Mouse (Mus musculus) hindbrain, embryonic 15.5 days (tissue): ENCODE results near the gene Dhx58. TPM values are rescaled to one million over a fixed set of nuclear protein-coding genes. Genes with fewer than 3 reads are reported as not detected.
A peak's percentile ranks its signal among the peaks of the same experiment; 100 is the strongest.

Experiments
- ATAC-seq: fragments of 200-750 bp; cut with Nextera tagmentation; 2 replicates; pipeline ENCODE4 v1.8.0; 2017; ENCODE audit warnings: low read depth, moderate number of reproducible peaks, moderate TSS enrichment; ENCODE audit not compliant: low FRiP score
- H3K27ac ChIP-seq: fragments of 300-500 bp; sonication (generic); replicated peaks from 2 replicates; pipeline ENCODE4 v1.5.1; 2015; ENCODE audit warnings: mild to moderate bottlenecking, inconsistent platforms
- H3K27me3 ChIP-seq: fragments of 300-500 bp; sonication (generic); 2 replicates; pipeline ENCODE4 v1.6.1; 2015; ENCODE audit warnings: control low read depth, inconsistent platforms
- H3K36me3 ChIP-seq: fragments of 300-500 bp; sonication (generic); 2 replicates; pipeline ENCODE4 v1.6.1; 2015; ENCODE audit warnings: control low read depth, inconsistent platforms
- H3K4me1 ChIP-seq: fragments of 300-500 bp; sonication (generic); replicated peaks from 2 replicates; pipeline ENCODE4 v1.6.1; 2015; ENCODE audit warnings: control low read depth, inconsistent platforms
- H3K4me2 ChIP-seq: fragments of 300-500 bp; sonication (generic); 2 replicates; pipeline ENCODE4 v1.6.1; 2015; ENCODE audit warnings: moderate library complexity, mild to moderate bottlenecking, inconsistent platforms
- H3K4me3 ChIP-seq: fragments of 300-500 bp; sonication (generic); 2 replicates; pipeline ENCODE4 v1.5.1; 2015; ENCODE audit warnings: mild to moderate bottlenecking, inconsistent platforms
- H3K9ac ChIP-seq: fragments of 300-500 bp; sonication (generic); 2 replicates; pipeline ENCODE4 v1.6.1; 2015; ENCODE audit warnings: inconsistent platforms
- H3K9me3 ChIP-seq: fragments of 300-500 bp; sonication (generic); 2 replicates; pipeline ENCODE4 v1.6.1; 2016; ENCODE audit warnings: control low read depth, inconsistent platforms
- WGBS: fragments of 180-500 bp; shearing (Covaris S2); methylation state at CpG from one replicate; pipeline ENCODE4 v1.1.7; 2015; 5-methylcytosine and 5-hydroxymethylcytosine counted together
- polyA plus RNA-seq: library from polyadenylated mRNA; unstranded; fragments of >200 nt; fragmentation: Nextera tagmentation; extraction: Ambion mirVana; gene quantifications from 2 replicates; pipeline ENCODE4 v1.2.1, GENCODE M21; 2015

The Dhx58 gene
- 3.0 and 3.1 TPM in 2 replicates for polyA plus RNA-seq

- H3K36me3 ChIP-seq: peaks cover 38% of the 10 kb centered on the region
- no peak within 1 kb of the TSS for H3K4me2 ChIP-seq
- H3K27ac ChIP-seq: no peak within 1 kb of the TSS
- H3K9me3 ChIP-seq: no peaks in the 10 kb centered on the region
- no peak within 1 kb of the TSS for H3K4me3 ChIP-seq
- H3K9ac ChIP-seq: no peak within 1 kb of the TSS; the same call in 1 of the 2 replicates
- H3K27me3 ChIP-seq: 0 out of 2 replicates have a peak, but pooled peaks cover 5% of the 10 kb centered on the region
- WGBS: 63% methylated on average over 7 of the region's 7 CpGs
- ATAC-seq: no peak
- peaks cover 10% of the 10 kb centered on the region for H3K4me1 ChIP-seq
Observed at GRCm38 (mm10) chr11:100703851-100704531, at the start of gene Dhx58. TSS of gene Dhx58 (minus strand) at chr11:100704271.

- ATAC-seq: no peak
- no peak overlapping the region for H3K27ac ChIP-seq
- no peak overlapping the region for H3K4me3 ChIP-seq
- no peaks in the 10 kb centered on the region for H3K27me3 ChIP-seq
- H3K9ac ChIP-seq: no peak overlapping the region
- H3K36me3 ChIP-seq: peaks cover 25% of the 10 kb centered on the region
- 33% methylated on average over 10 of the region's 10 CpGs for WGBS
- no peaks in the 10 kb centered on the region for H3K9me3 ChIP-seq
- no peak overlapping the region for H3K4me2 ChIP-seq
- H3K4me1 ChIP-seq: no peaks in the 10 kb centered on the region
Observed at GRCm38 (mm10) chr11:100752294-100752693, 48.2 kb upstream of the Dhx58 start.

GRCm38 (mm10) chr11:100750127-100750526 lies 46.1 kb upstream of the Dhx58 start:
- H3K27me3 ChIP-seq: no peaks in the 10 kb centered on the region
- ATAC-seq: no peak
- H3K4me1 ChIP-seq: no peaks in the 10 kb centered on the region
- no peak overlapping the region for H3K9ac ChIP-seq
- WGBS: 91% methylated on average over 16 of the region's 16 CpGs
- peaks cover 25% of the 10 kb centered on the region for H3K36me3 ChIP-seq
- H3K4me2 ChIP-seq: no peak overlapping the region
- no peaks in the 10 kb centered on the region for H3K9me3 ChIP-seq
- H3K4me3 ChIP-seq: no peak overlapping the region
- no peak overlapping the region for H3K27ac ChIP-seq

- Histone ChIP-seq H3K4me1 (no peaks in the 10 kb centered on the region), H3K36me3 (peaks cover 18% of the 10 kb centered on the region), H3K9ac (no peak overlapping the region), H3K4me3 (no peak overlapping the region), H3K27me3 (no peaks in the 10 kb centered on the region), H3K27ac (no peak overlapping the region), H3K9me3 (no peaks in the 10 kb centered on the region), H3K4me2 (no peak overlapping the region)
- WGBS: 55% methylated on average over 25 of the region's 25 CpGs
- no peak for ATAC-seq
Observed at GRCm38 (mm10) chr11:100749469-100749868, 45.4 kb upstream of the Dhx58 start.

GRCm38 (mm10) chr11:100748620-100749019 lies 44.5 kb upstream of the Dhx58 start:
- Histone ChIP-seq H3K9me3 (no peaks in the 10 kb centered on the region), H3K9ac (no peak overlapping the region), H3K4me2 (no peak overlapping the region), H3K36me3 (peaks cover 16% of the 10 kb centered on the region), H3K4me3 (no peak overlapping the region), H3K27me3 (no peaks in the 10 kb centered on the region), H3K27ac (no peak overlapping the region), H3K4me1 (no peaks in the 10 kb centered on the region)
- no peak for ATAC-seq
- 84% methylated on average over 4 of the region's 4 CpGs for WGBS

GRCm38 (mm10) chr11:100747114-100747513 lies 43.0 kb upstream of the Dhx58 start:
- Histone ChIP-seq H3K9me3 (no peaks in the 10 kb centered on the region), H3K4me1 (no peaks in the 10 kb centered on the region), H3K36me3 (peaks cover 15% of the 10 kb centered on the region), H3K4me2 (no peak overlapping the region), H3K27ac (no peak overlapping the region), H3K27me3 (no peaks in the 10 kb centered on the region), H3K4me3 (no peak overlapping the region), H3K9ac (no peak overlapping the region)
- no peak for ATAC-seq
- 78% methylated on average over 5 of the region's 5 CpGs for WGBS

GRCm38 (mm10) chr11:100746546-100746945 lies 42.5 kb upstream of the Dhx58 start:
- no peaks in the 10 kb centered on the region for H3K27me3 ChIP-seq
- no peak for ATAC-seq
- H3K36me3 ChIP-seq: peaks cover 13% of the 10 kb centered on the region
- whole genome bisulfite sequencing: 82% methylated on average over 10 of the region's 10 CpGs
- H3K4me3 ChIP-seq: no peak overlapping the region
- H3K27ac ChIP-seq: no peak overlapping the region
- no peaks in the 10 kb centered on the region for H3K9me3 ChIP-seq
- H3K9ac ChIP-seq: no peak overlapping the region
- H3K4me2 ChIP-seq: no peak overlapping the region
- H3K4me1 ChIP-seq: no peaks in the 10 kb centered on the region

- no peaks in the 10 kb centered on the region for H3K4me1 ChIP-seq
- H3K27ac ChIP-seq: no peak overlapping the region
- no peaks in the 10 kb centered on the region for H3K27me3 ChIP-seq
- peaks cover 13% of the 10 kb centered on the region; the same call in 1 of the 2 replicates for H3K36me3 ChIP-seq
- H3K9me3 ChIP-seq: no peaks in the 10 kb centered on the region
- no peak overlapping the region for H3K4me2 ChIP-seq
- H3K9ac ChIP-seq: no peak overlapping the region
- 14% methylated on average over 6 of the region's 6 CpGs for WGBS
- ATAC-seq: peak; percentile 44; the same call in 1 of the 2 replicates
- H3K4me3 ChIP-seq: no peak overlapping the region
Observed at GRCm38 (mm10) chr11:100745085-100745484, 41.0 kb upstream of the Dhx58 start.

- WGBS: 79% methylated on average over 6 of the region's 6 CpGs
- Histone ChIP-seq H3K27me3 (no peaks in the 10 kb centered on the region), H3K9ac (no peak overlapping the region), H3K27ac (no peak overlapping the region), H3K4me1 (peaks cover 17% of the 10 kb centered on the region), H3K36me3 (peaks cover 11% of the 10 kb centered on the region; the same call in 1 of the 2 replicates), H3K9me3 (no peaks in the 10 kb centered on the region), H3K4me2 (no peak overlapping the region), H3K4me3 (no peak overlapping the region)
- no peak for ATAC-seq
Observed at GRCm38 (mm10) chr11:100741348-100741747, 37.3 kb upstream of the Dhx58 start.

GRCm38 (mm10) chr11:100738749-100739148 lies 34.7 kb upstream of the Dhx58 start:
- ATAC-seq: no peak
- 16% methylated on average over 5 of the region's 5 CpGs for WGBS

GRCm38 (mm10) chr11:100738066-100738604 lies 34.1 kb upstream of the Dhx58 start, which contains the start of gene Rab5c:
TSS of gene Rab5c (minus strand) at chr11:100738215.
- Histone ChIP-seq H3K9me3 (no peaks in the 10 kb centered on the region), H3K9ac (peak within 1 kb of the TSS; percentile 82), H3K4me3 (peak within 1 kb of the TSS; percentile 88), H3K36me3 (peaks cover 12% of the 10 kb centered on the region; the same call in 1 of the 2 replicates), H3K4me2 (peak within 1 kb of the TSS; percentile 89), H3K4me1 (peaks cover 24% of the 10 kb centered on the region), H3K27me3 (no peaks in the 10 kb centered on the region), H3K27ac (peak within 1 kb of the TSS; percentile 88)
- peak; percentile 99 for ATAC-seq
- 0% methylated on average over 38 of the region's 39 CpGs for WGBS

More at GRCm38 (mm10) chr11:100738749-100739148, 34.7 kb upstream of the Dhx58 start:
- Histone ChIP-seq H3K27me3 (no peaks in the 10 kb centered on the region), H3K4me1 (peaks cover 24% of the 10 kb centered on the region), H3K9me3 (no peaks in the 10 kb centered on the region), H3K36me3 (peaks cover 11% of the 10 kb centered on the region; the same call in 1 of the 2 replicates), H3K4me2 (peak overlapping the region; percentile 62), H3K4me3 (peak overlapping the region; percentile 88), H3K27ac (peak overlapping the region; percentile 88), H3K9ac (peak overlapping the region; percentile 49; the same call in 1 of the 2 replicates)

GRCm38 (mm10) chr11:100737105-100737733 lies 33.1 kb upstream of the Dhx58 start:
- WGBS: 4% methylated on average over 13 of the region's 13 CpGs
- no peak for ATAC-seq
- Histone ChIP-seq H3K9ac (peak overlapping the region; percentile 82), H3K4me2 (peak overlapping the region; percentile 89), H3K27me3 (no peaks in the 10 kb centered on the region), H3K4me3 (peak overlapping the region; percentile 88), H3K36me3 (peaks cover 18% of the 10 kb centered on the region; the same call in 1 of the 2 replicates), H3K27ac (no peak overlapping the region), H3K9me3 (no peaks in the 10 kb centered on the region), H3K4me1 (peaks cover 24% of the 10 kb centered on the region)
